Mouse (Mus musculus): Measurements from ENCODE around the gene Sel1l.

DNA sequence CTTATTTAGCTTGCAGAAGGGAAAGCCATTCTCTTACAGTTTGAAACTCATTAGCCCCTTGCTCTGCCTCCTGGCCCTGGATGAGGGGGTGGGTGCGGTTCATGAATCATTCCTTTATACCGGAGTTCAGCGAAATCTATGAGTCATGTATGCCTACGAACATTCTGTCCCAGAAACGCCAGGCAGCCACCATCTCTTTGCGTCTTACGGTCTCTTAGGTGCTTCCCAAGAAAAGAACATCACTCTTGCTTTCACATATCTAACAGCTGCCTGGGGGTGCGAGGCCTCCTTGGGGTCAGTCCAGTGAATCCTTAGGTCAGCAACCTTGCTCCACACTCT, 29.9 kb upstream of the Sel1l start:
- no peak for TF ChIP-seq CTCF (conservative IDR thresholded peaks at IDR 0.05; ENCODE audit: low read length)
- no peak for TF ChIP-seq NANOG (IDR thresholded peaks at IDR 0.05; ENCODE audit: borderline replicate concordance, low read length)
- TF ChIP-seq POU5F1 (IDR thresholded peaks at IDR 0.05; ENCODE audit: borderline replicate concordance, low read length), result no peak
